Mouse (Mus musculus) heart, embryonic 13.5 days (tissue): ENCODE measurements around the gene Usp39. TPM values are rescaled to one million over a fixed set of nuclear protein-coding genes. Genes with fewer than 3 reads are reported as not detected.

Experiments used
- ATAC-seq: fragments of 200-750 bp; cut with Nextera tagmentation; 2 replicates; pipeline ENCODE4 v1.8.0; 2017; ENCODE audit warnings: moderate TSS enrichment; ENCODE audit not compliant: insufficient number of reproducible peaks, low FRiP score, low TSS enrichment; ENCODE audit errors: extremely low read depth
- H3K27ac ChIP-seq: fragments of 300-500 bp; sonication (generic); replicated peaks from 2 replicates; pipeline ENCODE4 v1.5.1; 2015; ENCODE audit warnings: moderate library complexity, mild to moderate bottlenecking, inconsistent platforms
- H3K27me3 ChIP-seq: fragments of 300-500 bp; sonication (generic); replicated peaks from 2 replicates; pipeline ENCODE4 v1.6.1; 2015; ENCODE audit warnings: mild to moderate bottlenecking, inconsistent platforms
- H3K36me3 ChIP-seq: fragments of 300-500 bp; sonication (generic); 2 replicates; pipeline ENCODE4 v1.6.1; 2015; ENCODE audit warnings: mild to moderate bottlenecking, inconsistent platforms
- H3K4me1 ChIP-seq: fragments of 300-500 bp; sonication (generic); 2 replicates; pipeline ENCODE4 v1.6.1; 2015; ENCODE audit warnings: inconsistent platforms
- H3K4me2 ChIP-seq: fragments of 300-500 bp; sonication (generic); 2 replicates; pipeline ENCODE4 v1.6.1; 2015; ENCODE audit warnings: inconsistent platforms, mild to moderate bottlenecking, moderate library complexity
- H3K4me3 ChIP-seq: fragments of 300-500 bp; sonication (generic); 2 replicates; pipeline ENCODE4 v1.5.1; 2015; ENCODE audit warnings: moderate library complexity, mild to moderate bottlenecking, inconsistent platforms
- H3K9ac ChIP-seq: fragments of 300-500 bp; sonication (generic); 2 replicates; pipeline ENCODE4 v1.6.1; 2015; ENCODE audit warnings: inconsistent platforms, mild to moderate bottlenecking, moderate library complexity
- H3K9me3 ChIP-seq: fragments of 300-500 bp; sonication (generic); 2 replicates; pipeline ENCODE4 v1.6.1; 2016; ENCODE audit warnings: inconsistent platforms
- WGBS: fragments of 180-500 bp; shearing (Covaris S2); methylation state at CpG from one replicate; pipeline ENCODE4 v1.1.7; 2015; ENCODE audit warnings: mixed read lengths; 5-methylcytosine and 5-hydroxymethylcytosine counted together
- polyA plus RNA-seq: library from polyadenylated mRNA; unstranded; fragments of >200 nt; fragmentation: Nextera tagmentation; extraction: Ambion mirVana; gene quantifications from 2 replicates; pipeline ENCODE4 v1.2.1, GENCODE M21; 2015

Usp39 gene
- polyA plus RNA-seq, 1 experiment from 2014 or later: 30.7 TPM

DNA sequence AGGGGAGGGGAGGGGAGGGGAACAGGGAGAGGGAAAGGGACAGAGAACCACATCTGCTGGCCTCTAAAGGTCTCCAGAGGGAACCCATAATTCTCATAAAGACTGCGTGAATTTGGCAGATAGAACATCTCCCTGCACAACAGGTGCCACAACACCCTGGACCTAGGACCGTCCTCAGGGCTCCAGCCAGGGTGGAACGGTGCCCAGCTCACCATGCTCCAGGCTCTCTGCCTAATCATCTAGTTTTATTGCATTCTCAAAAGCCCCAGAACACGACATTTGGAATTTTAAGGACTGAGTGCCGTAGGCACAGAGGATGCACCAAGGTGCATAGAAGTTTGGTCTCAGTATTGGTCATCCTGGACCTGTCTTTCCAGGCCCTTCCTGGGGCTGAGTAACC, 74.7 kb downstream of the Usp39 start:
- no peak overlapping the region for H3K9ac ChIP-seq
- H3K4me2 ChIP-seq: no peak overlapping the region
- H3K9me3 ChIP-seq: no peaks in the 10 kb centered on the region
- peaks cover 38% of the 10 kb centered on the region for H3K4me1 ChIP-seq
- no peak for ATAC-seq
- no peak overlapping the region for H3K27ac ChIP-seq
- whole genome bisulfite sequencing: 87% methylated on average over 5 of the region's 5 CpGs
- H3K27me3 ChIP-seq: no peaks in the 10 kb centered on the region
- no peaks in the 10 kb centered on the region for H3K36me3 ChIP-seq
- H3K4me3 ChIP-seq: no peak overlapping the region

Other genes with a start within 250 kb of the Usp39 start
- 50.2 and 50.8 TPM in 2 replicates for gene St3gal5, start 247.6 kb downstream of the Usp39 start, polyA plus RNA-seq
- gene Atoh8, start 109.6 kb downstream of the Usp39 start, polyA plus RNA-seq: 13.3 and 13.7 TPM in 2 replicates
- gene Sftpb, start 40.6 kb downstream of the Usp39 start, polyA plus RNA-seq: 0.17 and 1.1 TPM in 2 replicates
- 16.8 and 17.9 TPM in 2 replicates for gene 0610030E20Rik, start 2.1 kb upstream of the Usp39 start, polyA plus RNA-seq
- gene Tmem150a, start 10.3 kb upstream of the Usp39 start, polyA plus RNA-seq: 13.4 and 15.1 TPM in 2 replicates
- 88.4 and 104 TPM in 2 replicates for gene Rnf181, start 21.8 kb upstream of the Usp39 start, polyA plus RNA-seq
- gene Vamp5, start 35.3 kb upstream of the Usp39 start, polyA plus RNA-seq: 42.7 and 53.4 TPM in 2 replicates
- gene Vamp8, start 45.5 kb upstream of the Usp39 start, polyA plus RNA-seq: 127 and 150 TPM in 2 replicates
- 28.3 and 31.5 TPM in 2 replicates for gene Ggcx, start 69.1 kb upstream of the Usp39 start, polyA plus RNA-seq
- gene Mat2a, start 94.4 kb upstream of the Usp39 start, polyA plus RNA-seq: 264 and 267 TPM in 2 replicates
- gene Sh2d6, start 176.5 kb upstream of the Usp39 start, polyA plus RNA-seq: 0.21 TPM in 1 of 2 replicates, not detected in the other
- 25.1 and 25.4 TPM in 2 replicates for gene Capg, start 199.2 kb upstream of the Usp39 start, polyA plus RNA-seq